Mouse (Mus musculus): Measurements from ENCODE around the gene Prkn.

- TF ChIP-seq EP300 (IDR thresholded peaks at IDR 0.05; ENCODE audit: low read depth) (no peak), CTCF (IDR thresholded peaks at IDR 0.05; ENCODE audit: low read depth) (no peak)
These were observed 1150.4 kb downstream of the Prkn start for GRCm38 (mm10) chr17:11990386-11991087.
